Mouse (Mus musculus) kidney, adult 8-10 months (tissue): ENCODE results near the gene H2-Q2.
"Not testable (repeated sequence)": the region's sequence is repeated elsewhere in the genome, so short reads cannot be mapped to it uniquely, and the experiment has no call there.

ENCODE experiments used
- DNase-seq, 2 experiments: peaks; one replicate each; pipeline ENCODE4 v3.0.0; 2022

The H2-Q2 gene

DNA sequence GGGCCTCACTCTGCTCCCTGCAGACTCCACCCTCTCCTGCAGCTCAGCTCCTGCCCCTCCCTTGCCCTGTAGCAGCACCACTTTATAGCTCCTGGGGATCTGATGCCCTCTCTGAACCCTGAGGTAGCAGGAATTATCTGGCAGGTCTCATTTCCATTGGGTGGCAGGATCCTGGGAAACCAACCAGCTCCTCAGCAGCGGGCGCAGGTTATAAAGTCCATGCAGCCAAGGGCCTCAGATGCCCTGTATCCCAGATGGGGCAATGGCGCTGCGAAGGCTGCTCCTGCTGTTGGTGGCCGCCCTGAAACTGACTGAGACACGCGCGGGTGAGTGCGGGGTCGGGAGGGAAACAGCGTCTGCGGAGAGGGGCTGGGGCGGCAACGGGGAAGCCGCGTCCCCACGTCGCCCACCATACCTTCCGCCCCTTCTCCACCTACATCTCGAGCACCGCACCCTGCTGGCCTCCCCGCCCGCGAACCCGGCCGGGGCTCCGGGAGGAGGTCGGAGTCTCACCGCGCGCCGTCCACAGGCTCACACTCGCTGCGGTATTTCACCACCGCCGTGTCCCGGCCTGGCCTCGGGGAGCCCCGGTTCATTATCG lies at the start of gene H2-Q2:
TSS of gene H2-Q2 (plus strand) at position 172 of the 601 bp plus-strand sequence.
- no peak for DNase-seq

- peak; percentile 18 to 74 for DNase-seq
Measured at GRCm38 (mm10) chr17:35295796-35296195, 46.2 kb upstream of the H2-Q2 start.

- DNase-seq: not testable (repeated sequence)
Measured at GRCm38 (mm10) chr17:35300261-35300945, 41.6 kb upstream of the H2-Q2 start.

DNA sequence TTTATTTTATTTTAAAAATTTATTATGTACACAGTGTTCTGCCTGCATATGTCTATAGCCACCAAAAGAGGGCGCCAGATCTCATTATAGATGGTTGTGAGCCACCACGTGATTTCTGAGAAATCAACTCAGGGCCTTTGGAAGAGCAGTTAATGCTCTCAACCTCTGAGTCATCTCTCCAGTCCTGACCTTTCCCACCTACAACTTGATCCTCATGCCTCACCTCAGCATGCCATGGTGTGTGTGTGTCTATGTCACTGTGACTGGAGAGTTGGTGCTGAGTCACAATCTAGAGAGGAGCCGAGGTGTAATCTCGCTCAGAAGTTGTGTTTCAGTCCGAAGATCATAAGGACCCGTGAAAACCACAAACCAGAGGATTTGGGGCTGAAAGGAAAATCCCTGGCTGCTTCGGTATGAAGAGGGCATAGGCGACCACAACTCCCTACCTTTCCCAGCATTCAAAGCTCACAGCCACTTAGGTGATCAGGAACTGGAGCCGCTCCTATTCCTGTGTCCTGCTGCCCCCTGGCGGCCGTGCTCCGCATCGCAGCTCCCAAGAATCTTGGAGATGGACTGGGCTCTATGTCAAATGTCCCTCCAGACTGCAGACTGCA lies 40.3 kb upstream of the H2-Q2 start:
- peak; percentile 84 to 96 for DNase-seq

GRCm38 (mm10) chr17:35303271-35303670 lies 38.8 kb upstream of the H2-Q2 start:
- no peak for DNase-seq

DNA sequence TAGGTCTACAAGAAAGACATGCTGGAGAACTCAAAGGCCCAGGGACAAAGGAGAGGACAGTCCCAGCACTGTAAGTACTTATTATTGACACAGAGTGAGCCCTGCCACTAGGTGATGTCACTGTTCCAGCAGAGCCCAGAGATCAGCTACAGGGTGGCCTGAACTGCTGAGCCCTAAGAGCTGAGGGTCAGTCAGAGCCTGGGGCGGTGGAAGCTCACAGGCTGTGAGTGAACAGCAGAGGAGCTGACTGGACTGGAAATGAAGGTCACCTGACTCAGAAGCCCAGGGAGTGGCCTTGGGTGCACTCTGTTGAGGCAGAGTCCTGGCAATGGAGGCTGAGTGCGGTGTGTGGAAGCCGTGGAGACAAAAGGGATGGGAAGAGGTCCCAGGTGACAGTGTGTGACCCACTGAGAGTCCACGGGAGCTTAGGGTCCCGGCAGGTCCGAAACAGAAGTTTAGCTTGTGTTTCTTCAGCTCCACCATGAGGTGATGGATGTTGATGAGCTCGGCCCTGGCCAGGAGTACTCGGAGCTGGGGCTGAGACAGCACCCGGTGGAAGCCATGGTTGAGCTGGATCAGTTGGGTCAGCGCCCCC lies 38.2 kb upstream of the H2-Q2 start:
- DNase-seq: no peak

DNA sequence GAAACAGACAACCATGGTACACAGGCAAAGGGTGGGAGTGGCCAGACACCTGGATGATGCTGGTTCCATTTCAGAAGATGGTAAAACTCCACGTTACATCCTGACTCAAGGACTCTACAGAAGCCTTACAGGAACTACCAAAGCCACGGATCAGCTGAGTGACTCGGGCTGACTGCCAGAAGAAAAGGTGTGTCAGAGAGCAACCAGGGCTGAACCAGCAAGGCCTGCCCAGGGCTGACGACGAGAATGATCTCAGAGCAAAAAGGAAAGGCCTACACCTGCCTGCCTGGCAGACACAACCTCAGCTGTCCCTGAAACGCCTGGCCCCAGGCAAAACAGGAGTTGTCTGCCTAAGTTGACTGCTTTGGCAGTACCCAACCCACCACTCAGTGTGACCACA lies 37.6 kb upstream of the H2-Q2 start:
- DNase-seq: no peak

GRCm38 (mm10) chr17:35304921-35305320 lies 37.1 kb upstream of the H2-Q2 start:
- DNase-seq: not testable (repeated sequence)

DNA sequence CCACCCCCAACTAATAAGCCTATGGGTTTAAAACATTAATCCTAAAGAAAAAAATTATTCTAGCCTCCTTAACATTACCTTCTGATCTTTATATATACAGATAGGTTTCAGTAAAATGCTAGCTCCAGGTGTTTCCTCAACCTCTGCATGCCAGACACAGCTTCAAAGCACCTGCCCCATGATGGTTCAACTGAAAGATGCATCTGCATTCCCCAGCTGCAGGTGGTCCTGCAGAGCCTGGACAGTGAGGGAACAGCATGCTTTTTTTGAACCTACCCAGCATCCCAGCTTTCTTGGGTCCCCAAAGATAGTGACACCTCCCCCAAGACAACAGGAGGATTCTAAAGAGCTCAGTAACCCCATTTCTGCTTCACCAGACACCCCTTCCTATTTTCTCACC lies 23.4 kb upstream of the H2-Q2 start:
- no peak for DNase-seq

DNA sequence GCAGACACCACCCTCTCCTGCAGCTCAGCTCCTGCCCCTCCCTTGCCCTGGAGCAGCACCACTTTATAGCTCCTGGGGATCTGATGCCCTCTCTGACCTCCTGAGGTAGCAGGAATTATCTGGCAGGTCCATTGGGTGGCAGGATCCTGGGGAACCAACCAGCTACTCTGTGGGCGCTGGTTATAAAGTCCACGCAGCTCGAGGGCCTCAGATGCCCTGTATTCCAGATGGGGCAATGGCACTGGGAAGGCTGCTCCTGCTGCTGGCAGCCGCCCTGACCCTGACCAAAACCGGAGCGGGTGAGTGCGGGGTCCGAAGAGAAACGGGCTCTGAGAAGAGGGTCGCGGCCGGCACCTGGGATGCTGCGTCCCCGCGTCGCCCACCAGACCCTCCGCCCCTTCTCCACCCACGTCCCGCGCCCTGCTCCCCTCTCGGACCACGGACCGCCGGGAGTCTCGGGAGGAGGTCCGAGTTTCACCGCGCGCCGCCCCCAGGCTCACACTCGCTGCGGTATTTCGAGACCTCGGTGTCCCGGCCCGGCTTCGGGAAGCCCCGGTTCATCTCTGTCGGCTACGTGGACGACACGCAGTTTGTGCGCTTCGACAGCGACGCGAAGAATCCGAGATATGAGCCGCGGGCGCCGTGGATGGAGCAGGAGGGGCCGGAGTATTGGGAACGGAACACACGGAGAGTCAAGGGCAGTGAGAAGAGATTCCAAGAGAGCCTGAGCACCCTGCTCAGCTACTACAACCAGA lies 21.5 kb upstream of the H2-Q2 start, which contains the start of gene H2-Q1:
TSS of gene H2-Q1 (plus strand) at position 79 of the 755 bp plus-strand sequence.
- no peak for DNase-seq

DNA sequence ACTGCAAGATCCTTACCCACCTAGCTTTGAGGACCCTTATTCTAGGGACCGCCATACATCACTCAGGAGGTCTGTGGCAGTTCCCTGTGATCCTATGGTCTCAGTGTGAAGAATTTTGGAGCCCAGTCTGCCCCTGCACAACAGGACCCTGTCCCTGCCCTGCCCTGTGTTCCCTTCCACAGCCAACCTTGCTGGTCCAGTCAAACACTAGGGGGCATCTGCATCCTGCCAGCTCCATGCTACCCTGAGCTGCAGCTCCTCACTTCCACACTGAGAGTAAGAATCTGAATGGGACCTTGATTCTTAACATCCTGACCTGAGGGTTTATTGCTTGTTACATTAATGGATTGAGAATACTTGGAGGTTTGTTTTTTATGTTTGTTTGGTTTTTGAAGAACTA lies 16.9 kb upstream of the H2-Q2 start:
- not testable (repeated sequence) for DNase-seq

DNA sequence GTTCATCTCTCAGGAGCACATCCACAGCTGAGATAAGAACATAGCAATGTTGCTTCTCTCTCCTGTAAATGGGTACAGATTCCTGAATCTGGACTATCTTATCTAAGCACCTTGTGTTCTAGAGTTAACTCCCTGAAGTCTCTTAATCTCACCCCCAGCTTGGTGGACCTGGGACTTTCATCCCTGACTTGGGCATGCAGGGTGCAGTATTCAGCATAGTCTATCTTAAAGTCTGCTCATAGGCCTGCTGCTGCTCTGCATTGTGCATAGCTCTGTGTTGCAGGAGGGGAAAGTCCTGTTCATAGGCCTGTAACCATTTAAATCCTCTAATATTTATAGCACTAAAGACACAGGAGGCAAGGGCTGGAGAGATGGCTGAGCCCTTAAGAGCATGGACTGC lies 16.0 kb upstream of the H2-Q2 start:
- not testable (repeated sequence) for DNase-seq

GRCm38 (mm10) chr17:35329714-35330113 lies 12.3 kb upstream of the H2-Q2 start:
- DNase-seq: not testable (repeated sequence)

DNA sequence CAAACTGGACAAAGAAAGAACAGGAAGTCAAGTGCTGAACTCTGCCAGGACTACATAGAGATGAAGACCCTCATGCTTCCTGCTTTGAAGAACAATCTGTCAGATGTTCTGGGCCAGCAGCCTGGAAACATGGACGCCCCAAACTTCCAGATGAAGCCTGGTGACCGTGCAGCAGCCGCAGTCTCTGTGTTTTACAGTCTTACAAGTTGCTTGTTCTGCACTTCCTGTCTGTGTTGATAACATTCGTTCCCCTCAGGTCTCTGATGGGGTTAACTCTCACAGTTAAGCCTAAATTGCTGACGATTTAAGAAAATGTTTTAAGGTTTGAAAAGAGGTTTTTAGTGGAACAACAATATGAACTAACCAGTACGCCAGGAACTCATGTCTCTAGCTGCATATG lies 10.5 kb upstream of the H2-Q2 start:
- DNase-seq: not testable (repeated sequence)

GRCm38 (mm10) chr17:35342711-35343476 lies 852 bp downstream of the H2-Q2 start:
- DNase-seq: no peak

DNA sequence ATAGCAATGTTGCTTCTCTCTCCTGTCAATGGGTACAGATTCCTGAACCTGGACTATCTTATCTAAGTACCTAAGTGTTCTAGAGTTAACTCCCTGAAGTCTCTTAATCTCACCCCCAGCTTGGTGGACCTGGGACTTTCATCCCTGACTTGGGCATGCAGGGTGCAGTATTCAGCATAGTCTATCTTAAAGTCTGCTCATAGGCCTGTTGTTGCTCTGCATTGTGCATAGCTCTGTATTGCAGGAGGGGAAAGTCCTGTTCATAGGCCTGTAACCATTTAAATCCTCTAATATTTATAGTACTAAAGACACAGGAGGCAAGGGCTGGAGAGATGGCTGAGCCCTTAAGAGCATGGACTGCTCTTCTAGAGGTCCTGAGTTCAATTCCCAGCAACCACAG lies 5.6 kb downstream of the H2-Q2 start:
- DNase-seq: not testable (repeated sequence)

- DNase-seq: not testable (repeated sequence)
Measured at GRCm38 (mm10) chr17:35353275-35353674, 11.2 kb downstream of the H2-Q2 start.

DNA sequence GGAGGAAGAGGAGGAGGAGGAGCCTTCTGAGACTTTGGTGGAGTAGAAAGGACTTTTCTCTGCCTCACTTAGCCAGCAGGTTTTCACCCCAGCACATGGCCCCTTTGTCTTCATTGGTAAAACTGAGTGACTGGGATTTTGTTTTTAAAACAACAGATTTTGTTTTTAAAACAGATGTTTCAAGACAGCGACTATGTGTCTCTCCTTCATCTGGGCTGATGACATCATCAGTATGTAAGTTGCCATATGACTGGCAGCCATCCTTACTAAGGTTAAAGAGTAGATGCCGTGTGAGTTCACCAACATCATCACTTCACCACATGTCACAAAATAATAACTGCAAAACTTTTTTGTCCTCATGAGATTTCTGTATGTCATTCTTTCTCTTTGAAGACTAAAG lies 12.0 kb downstream of the H2-Q2 start:
- DNase-seq: no peak

- DNase-seq: no peak
Measured at GRCm38 (mm10) chr17:35357086-35357485, 15.0 kb downstream of the H2-Q2 start.

GRCm38 (mm10) chr17:35358763-35359469 lies 16.9 kb downstream of the H2-Q2 start:
- DNase-seq: no peak

DNA sequence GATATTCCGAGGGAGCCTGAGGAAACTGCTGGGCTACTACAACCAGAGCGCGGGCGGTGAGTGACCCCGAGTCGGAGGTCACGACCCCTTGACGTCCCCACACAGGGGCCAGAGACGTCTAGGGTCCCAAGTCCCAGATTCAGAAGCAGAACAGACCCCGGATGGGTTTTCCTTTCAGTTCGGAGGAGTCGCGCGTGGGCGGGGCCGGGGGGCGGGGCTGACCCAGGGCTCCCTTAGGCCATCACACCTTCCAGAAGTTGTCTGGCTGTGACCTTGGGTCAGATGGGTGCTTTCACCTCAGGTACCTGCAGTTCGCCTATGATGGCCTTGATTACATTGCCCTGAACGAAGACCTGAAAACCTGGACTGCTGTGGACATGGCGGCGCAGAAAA lies 17.4 kb downstream of the H2-Q2 start:
- no peak for DNase-seq

GRCm38 (mm10) chr17:35379369-35379728 lies 37.3 kb downstream of the H2-Q2 start, which contains the start of gene H2-Q4:
Gene H2-Q4 (plus strand): TSS chr17:35379617.
- DNase-seq: peak; percentile 93 to 96
